Mouse (Mus musculus): ENCODE results near the gene Ddx46. TPM values are rescaled to one million over a fixed set of nuclear protein-coding genes. Genes with fewer than 3 reads are reported as not detected.
A peak's percentile ranks its signal among the peaks of the same experiment; 100 is the strongest.
"Not testable (repeated sequence)": the region's sequence is repeated elsewhere in the genome, so short reads cannot be mapped to it uniquely, and the experiment has no call there.

Ddx46 gene
- polyA plus RNA-seq, 1 experiment from 2014 or later, result 24.1 TPM

GRCm38 (mm10) chr13:55607624-55608006, 27.2 kb upstream of the Ddx46 start:
- Histone ChIP-seq H3K27me3 (no peaks in the 10 kb centered on the region), H3K9ac (no peak overlapping the region), H3K4me3 (no peak overlapping the region), H3K9me3 (no peaks in the 10 kb centered on the region), H3K36me3 (peaks cover 33% of the 10 kb centered on the region), H3K4me1 (replicated peaks) (no peaks in the 10 kb centered on the region), H3K27ac (replicated peaks) (no peak overlapping the region), H3K4me2 (no peak overlapping the region)
- WGBS, result 91% methylated on average over 2 of the region's 2 CpGs
- ATAC-seq (ENCODE audit: low FRiP score, low read depth), result no peak

- Histone ChIP-seq H3K27me3 (no peaks in the 10 kb centered on the region), H3K4me1 (replicated peaks) (no peaks in the 10 kb centered on the region), H3K36me3 (peaks cover 29% of the 10 kb centered on the region), H3K27ac (replicated peaks) (no peak overlapping the region), H3K9me3 (no peaks in the 10 kb centered on the region), H3K4me3 (no peak overlapping the region), H3K4me2 (no peak overlapping the region), H3K9ac (no peak overlapping the region)
- no peak for ATAC-seq (ENCODE audit: low FRiP score, low read depth)
- WGBS, result 85% methylated on average over 7 of the region's 7 CpGs
These were observed 22.8 kb upstream of the Ddx46 start for GRCm38 (mm10) chr13:55611996-55612395.

- ATAC-seq (ENCODE audit: low FRiP score, low read depth), result no peak
- Histone ChIP-seq H3K4me3 (no peak overlapping the region), H3K9ac (no peak overlapping the region), H3K27me3 (no peaks in the 10 kb centered on the region), H3K27ac (replicated peaks) (no peak overlapping the region), H3K4me1 (replicated peaks) (no peaks in the 10 kb centered on the region), H3K9me3 (no peaks in the 10 kb centered on the region), H3K4me2 (no peak overlapping the region), H3K36me3 (peaks cover 23% of the 10 kb centered on the region)
- 35% methylated on average over 5 of the region's 5 CpGs for WGBS
These were observed 21.4 kb upstream of the Ddx46 start for GRCm38 (mm10) chr13:55613471-55613870.

- ATAC-seq (ENCODE audit: low FRiP score, low read depth), result no peak
- Histone ChIP-seq H3K27ac (replicated peaks) (no peak overlapping the region), H3K9ac (no peak overlapping the region), H3K4me2 (no peak overlapping the region), H3K27me3 (no peaks in the 10 kb centered on the region), H3K4me1 (replicated peaks) (peaks cover 15% of the 10 kb centered on the region), H3K9me3 (no peaks in the 10 kb centered on the region), H3K36me3 (peaks cover 5% of the 10 kb centered on the region; the same call in 1 of the 2 replicates), H3K4me3 (no peak overlapping the region)
- WGBS, result 93% methylated on average over 4 of the region's 4 CpGs
These were observed 15.5 kb upstream of the Ddx46 start for GRCm38 (mm10) chr13:55619328-55619727.

- no peak overlapping the region for H3K27ac ChIP-seq (replicated peaks)
- ATAC-seq (ENCODE audit: low FRiP score, low read depth), result no peak
- peaks cover under 1% of the 10 kb centered on the region; the same call in 1 of the 2 replicates for H3K36me3 ChIP-seq
- H3K9me3 ChIP-seq, result no peaks in the 10 kb centered on the region
- no peak overlapping the region for H3K4me3 ChIP-seq
- H3K27me3 ChIP-seq, result no peaks in the 10 kb centered on the region
- no peak overlapping the region for H3K9ac ChIP-seq
- peaks cover 24% of the 10 kb centered on the region for H3K4me1 ChIP-seq (replicated peaks)
- 85% methylated on average over 2 of the region's 2 CpGs for WGBS
- H3K4me2 ChIP-seq, result no peak overlapping the region
These were observed 14.6 kb upstream of the Ddx46 start for GRCm38 (mm10) chr13:55620275-55620674.

- Histone ChIP-seq H3K4me3 (peak overlapping the region; percentile 92), H3K4me1 (replicated peaks) (peaks cover 40% of the 10 kb centered on the region), H3K27ac (replicated peaks) (peak overlapping the region; percentile 93), H3K9ac (peak overlapping the region; percentile 91), H3K36me3 (peaks cover 12% of the 10 kb centered on the region; the same call in 1 of the 2 replicates), H3K4me2 (peak overlapping the region; percentile 66)
- not testable (repeated sequence) for ATAC-seq (ENCODE audit: low FRiP score, low read depth); H3K9me3 ChIP-seq; H3K27me3 ChIP-seq
- 23% methylated on average over 20 of the region's 20 CpGs for WGBS
These were observed 12.6 kb upstream of the Ddx46 start for GRCm38 (mm10) chr13:55622156-55622648.

GRCm38 (mm10) chr13:55622649-55623541, 11.9 kb upstream of the Ddx46 start, which contains the start of gene Caml:
Gene Caml (plus strand): TSS chr13:55623005.
- Histone ChIP-seq H3K9ac (peak within 1 kb of the TSS; percentile 91), H3K4me1 (replicated peaks) (peaks cover 40% of the 10 kb centered on the region), H3K36me3 (peaks cover 12% of the 10 kb centered on the region; the same call in 1 of the 2 replicates), H3K27ac (replicated peaks) (peak within 1 kb of the TSS; percentile 93), H3K4me2 (peak within 1 kb of the TSS; percentile 66), H3K4me3 (peak within 1 kb of the TSS; percentile 92), H3K27me3 (no peaks in the 10 kb centered on the region), H3K9me3 (no peaks in the 10 kb centered on the region)
- WGBS, result under 1% methylated on average over 59 of the region's 59 CpGs
- ATAC-seq (ENCODE audit: low FRiP score, low read depth), result peak; percentile 98

- WGBS, result under 1% methylated on average over 36 of the region's 40 CpGs
- Histone ChIP-seq H3K27ac (replicated peaks) (peak overlapping the region; percentile 83), H3K4me2 (peak overlapping the region; percentile 88), H3K9me3 (no peaks in the 10 kb centered on the region), H3K36me3 (peaks cover 50% of the 10 kb centered on the region), H3K9ac (peak overlapping the region; percentile 92), H3K27me3 (no peaks in the 10 kb centered on the region), H3K4me3 (peak overlapping the region; percentile 100), H3K4me1 (replicated peaks) (peaks cover 20% of the 10 kb centered on the region)
- ATAC-seq (ENCODE audit: low FRiP score, low read depth), result peak; percentile 59
These were observed 332 bp downstream of the Ddx46 start for GRCm38 (mm10) chr13:55635146-55635571.

- Histone ChIP-seq H3K4me2 (peak overlapping the region; percentile 88; the same call in 1 of the 2 replicates), H3K4me3 (peak overlapping the region; percentile 100), H3K9ac (no peak overlapping the region), H3K9me3 (no peaks in the 10 kb centered on the region), H3K36me3 (peaks cover 45% of the 10 kb centered on the region), H3K27me3 (no peaks in the 10 kb centered on the region), H3K27ac (replicated peaks) (no peak overlapping the region), H3K4me1 (replicated peaks) (peaks cover 20% of the 10 kb centered on the region)
- ATAC-seq (ENCODE audit: low FRiP score, low read depth), result no peak
- 93% methylated on average over 14 of the region's 14 CpGs for WGBS
These were observed 1.6 kb downstream of the Ddx46 start for GRCm38 (mm10) chr13:55636185-55636983.

GRCm38 (mm10) chr13:55640480-55640879, 5.7 kb downstream of the Ddx46 start:
- 44% methylated on average over 8 of the region's 8 CpGs for WGBS
- not testable (repeated sequence) for H3K4me2 ChIP-seq; H3K27me3 ChIP-seq; H3K9me3 ChIP-seq; ATAC-seq (ENCODE audit: low FRiP score, low read depth); H3K9ac ChIP-seq; H3K4me3 ChIP-seq; H3K27ac ChIP-seq (replicated peaks)
- peaks cover 39% of the 10 kb centered on the region for H3K36me3 ChIP-seq
- H3K4me1 ChIP-seq (replicated peaks), result peaks cover 12% of the 10 kb centered on the region

- no peaks in the 10 kb centered on the region for H3K9me3 ChIP-seq
- H3K27ac ChIP-seq (replicated peaks), result no peak overlapping the region
- no peak overlapping the region for H3K4me3 ChIP-seq
- no peaks in the 10 kb centered on the region for H3K27me3 ChIP-seq
- no peak overlapping the region for H3K9ac ChIP-seq
- H3K36me3 ChIP-seq, result peaks cover 65% of the 10 kb centered on the region
- no peaks in the 10 kb centered on the region for H3K4me1 ChIP-seq (replicated peaks)
- no peak for ATAC-seq (ENCODE audit: low FRiP score, low read depth)
- 82% methylated on average over 2 of the region's 2 CpGs for WGBS
- H3K4me2 ChIP-seq, result no peak overlapping the region
These were observed 9.7 kb downstream of the Ddx46 start for GRCm38 (mm10) chr13:55644525-55644924.

GRCm38 (mm10) chr13:55650098-55650497, 15.3 kb downstream of the Ddx46 start:
- no peaks in the 10 kb centered on the region for H3K9me3 ChIP-seq

More at GRCm38 (mm10) chr13:55650098-55650497, 15.3 kb downstream of the Ddx46 start:
- H3K4me1 ChIP-seq (replicated peaks), result no peaks in the 10 kb centered on the region
- no peak overlapping the region for H3K27ac ChIP-seq (replicated peaks)
- H3K27me3 ChIP-seq, result no peaks in the 10 kb centered on the region
- no peak overlapping the region for H3K9ac ChIP-seq
- no peak overlapping the region for H3K4me3 ChIP-seq
- H3K4me2 ChIP-seq, result no peak overlapping the region
- H3K36me3 ChIP-seq, result peaks cover 94% of the 10 kb centered on the region
- 89% methylated on average over 12 of the region's 12 CpGs for WGBS
- ATAC-seq (ENCODE audit: low FRiP score, low read depth), result no peak

Data from hindbrain, embryonic 15.5 days (tissue).